Mouse (Mus musculus): ENCODE data around the gene Slc7a11.

Gene Slc7a11

GRCm38 (mm10) chr3:50002067-50002466 lies 441.3 kb downstream of the Slc7a11 start:
- in situ Hi-C loops (cut with MboI, MseI), result no loop called here

- in situ Hi-C loops (cut with MboI, MseI), result no loop called here
These were observed 441.8 kb downstream of the Slc7a11 start for GRCm38 (mm10) chr3:50001635-50002034.

GRCm38 (mm10) chr3:49992891-49993290 lies 450.5 kb downstream of the Slc7a11 start:
- in situ Hi-C loops (cut with MboI, MseI), result no loop called here

- in situ Hi-C loops (cut with MboI, MseI), result no loop called here
These were observed 456.2 kb downstream of the Slc7a11 start for GRCm38 (mm10) chr3:49987236-49987635.

- in situ Hi-C loops (cut with MboI, MseI), result no loop called here
These were observed 458.6 kb downstream of the Slc7a11 start for GRCm38 (mm10) chr3:49984795-49985194.

- in situ Hi-C loops (cut with MboI, MseI), result no loop called here
These were observed 459.8 kb downstream of the Slc7a11 start for GRCm38 (mm10) chr3:49983429-49984268.

GRCm38 (mm10) chr3:49973994-49974393 lies 469.4 kb downstream of the Slc7a11 start:
- in situ Hi-C loops (cut with MboI, MseI), result no loop called here

GRCm38 (mm10) chr3:49965569-49965968 lies 477.8 kb downstream of the Slc7a11 start:
- in situ Hi-C loops (cut with MboI, MseI), result no loop called here

- in situ Hi-C loops (cut with MboI, MseI), result no loop called here
These were observed 482.8 kb downstream of the Slc7a11 start for GRCm38 (mm10) chr3:49960581-49960980.

- in situ Hi-C loops (cut with MboI, MseI), result no loop called here
These were observed 496.6 kb downstream of the Slc7a11 start for GRCm38 (mm10) chr3:49946845-49947244.

- in situ Hi-C loops (cut with MboI, MseI), result no loop called here
These were observed 498.6 kb downstream of the Slc7a11 start for GRCm38 (mm10) chr3:49944783-49945182.

- in situ Hi-C loops (cut with MboI, MseI), result no loop called here
These were observed 505.8 kb downstream of the Slc7a11 start for GRCm38 (mm10) chr3:49937611-49938010.

- in situ Hi-C loops (cut with MboI, MseI), result no loop called here
These were observed 513.9 kb downstream of the Slc7a11 start for GRCm38 (mm10) chr3:49929496-49929895.

GRCm38 (mm10) chr3:49928509-49929263 lies 514.7 kb downstream of the Slc7a11 start:
- in situ Hi-C loops (cut with MboI, MseI), result no loop called here

GRCm38 (mm10) chr3:49913929-49914328 lies 529.5 kb downstream of the Slc7a11 start:
- in situ Hi-C loops (cut with MboI, MseI), result no loop called here

GRCm38 (mm10) chr3:49910922-49911321 lies 532.5 kb downstream of the Slc7a11 start:
- in situ Hi-C loops (cut with MboI, MseI), result no loop called here

GRCm38 (mm10) chr3:49908426-49909341 lies 534.7 kb downstream of the Slc7a11 start:
- in situ Hi-C loops (cut with MboI, MseI), result no loop called here

- in situ Hi-C loops (cut with MboI, MseI), result no loop called here
These were observed 549.5 kb downstream of the Slc7a11 start for GRCm38 (mm10) chr3:49893945-49894344.

- in situ Hi-C loops (cut with MboI, MseI), result no loop called here
These were observed 556.1 kb downstream of the Slc7a11 start for GRCm38 (mm10) chr3:49887359-49887758.

GRCm38 (mm10) chr3:49886220-49886945 lies 557.0 kb downstream of the Slc7a11 start:
- in situ Hi-C loops (cut with MboI, MseI), result no loop called here

GRCm38 (mm10) chr3:49880496-49880895 lies 562.9 kb downstream of the Slc7a11 start:
- in situ Hi-C loops (cut with MboI, MseI), result no loop called here
